Mouse (Mus musculus): Measurements from ENCODE around the gene Scgb1b2. TPM values are rescaled to one million over a fixed set of nuclear protein-coding genes. Genes with fewer than 3 reads are reported as not detected.

The Scgb1b2 gene
- polyA plus RNA-seq (2014; fragmentation: Illumina TruSeq; extraction: RNeasy Lipid Tissue Mini Kit (QIAGEN cat#74804)) = not detected

DNA sequence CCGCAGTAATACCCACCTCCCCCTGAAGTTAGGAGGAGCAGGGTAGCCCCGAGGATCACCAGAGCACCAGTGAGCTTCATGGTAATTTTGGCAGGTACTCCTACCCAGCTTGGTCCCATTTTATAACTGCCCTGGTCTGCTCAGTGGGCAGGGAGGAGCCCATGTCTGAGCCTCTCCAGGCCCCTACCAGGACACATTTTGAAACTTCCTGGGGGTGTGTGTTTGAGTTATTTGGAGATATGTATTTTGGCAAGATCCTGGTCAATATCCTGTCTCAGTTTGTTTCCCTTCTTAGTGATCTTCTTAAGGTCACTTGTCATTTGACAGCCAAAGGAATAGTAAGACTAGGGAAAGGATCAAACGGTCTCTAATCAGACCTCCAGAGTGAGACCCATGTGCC, at the start of gene Scgb1b2:
Gene Scgb1b2 (minus strand): TSS at position 101 of the 400 bp plus-strand sequence.

GRCm38 (mm10) chr7:31290208-31290607, 1.4 kb downstream of the Scgb1b2 start, which contains the start of gene Scgb2b2:
Gene Scgb2b2 (plus strand): TSS chr7:31290508.

Other genes starting within 250 kb of the Scgb1b2 start
- 6.0 TPM for gene Fxyd5, start 249.3 kb downstream of the Scgb1b2 start, polyA plus RNA-seq (2014; fragmentation: Illumina TruSeq; extraction: RNeasy Lipid Tissue Mini Kit (QIAGEN cat#74804))
- not detected for gene Fxyd7, start 240.4 kb downstream of the Scgb1b2 start, polyA plus RNA-seq (2014; fragmentation: Illumina TruSeq; extraction: RNeasy Lipid Tissue Mini Kit (QIAGEN cat#74804))
- gene Fxyd1, start 234.6 kb downstream of the Scgb1b2 start, polyA plus RNA-seq (2014; fragmentation: Illumina TruSeq; extraction: RNeasy Lipid Tissue Mini Kit (QIAGEN cat#74804)) = 4.9 TPM
- gene Lgi4, start 232.5 kb downstream of the Scgb1b2 start, polyA plus RNA-seq (2014; fragmentation: Illumina TruSeq; extraction: RNeasy Lipid Tissue Mini Kit (QIAGEN cat#74804)) = 0.43 TPM
- gene Fxyd3, start 215.1 kb downstream of the Scgb1b2 start, polyA plus RNA-seq (2014; fragmentation: Illumina TruSeq; extraction: RNeasy Lipid Tissue Mini Kit (QIAGEN cat#74804)) = 6.1 TPM
- not detected for gene Hpn, start 176.5 kb downstream of the Scgb1b2 start, polyA plus RNA-seq (2014; fragmentation: Illumina TruSeq; extraction: RNeasy Lipid Tissue Mini Kit (QIAGEN cat#74804))
- 0.48 TPM for gene Scn1b, start 164.8 kb downstream of the Scgb1b2 start, polyA plus RNA-seq (2014; fragmentation: Illumina TruSeq; extraction: RNeasy Lipid Tissue Mini Kit (QIAGEN cat#74804))
- gene Gramd1a, start 135.9 kb downstream of the Scgb1b2 start, polyA plus RNA-seq (2014; fragmentation: Illumina TruSeq; extraction: RNeasy Lipid Tissue Mini Kit (QIAGEN cat#74804)) = 4.4 TPM
- gene Scgb2b2, start 1.3 kb downstream of the Scgb1b2 start, polyA plus RNA-seq (2014; fragmentation: Illumina TruSeq; extraction: RNeasy Lipid Tissue Mini Kit (QIAGEN cat#74804)) = not detected
- not detected for gene Scgb2b3, start 70.3 kb upstream of the Scgb1b2 start, polyA plus RNA-seq (2014; fragmentation: Illumina TruSeq; extraction: RNeasy Lipid Tissue Mini Kit (QIAGEN cat#74804))
- gene Scgb1b3, start 83.8 kb upstream of the Scgb1b2 start, polyA plus RNA-seq (2014; fragmentation: Illumina TruSeq; extraction: RNeasy Lipid Tissue Mini Kit (QIAGEN cat#74804)) = not detected

All from ovary, adult 10 weeks (tissue).